Mouse (Mus musculus) heart, adult 18-20 months (tissue): ENCODE measurements at regions not wholly inside any gene's neighbourhood (a gene's known extent, or its start where the extent isn't known, plus 50 kb on each side); places are given as distances from the start of the nearest gene placed in this dataset.

Experiments
- DNase-seq, 2 experiments: peaks; one replicate each; pipeline ENCODE4 v3.0.0; 2021 to 2022; ENCODE audit warnings: mixed read lengths in 1 of 2

- no peak for DNase-seq
Observed at GRCm38 (mm10) chr12:118549071-118549470, 247.8 kb upstream of the Sp4 start.

- no peak for DNase-seq
Observed at GRCm38 (mm10) chr12:118540336-118540735, 239.1 kb upstream of the Sp4 start.

GRCm38 (mm10) chr12:118530514-118530913 lies 229.3 kb upstream of the Sp4 start:
- no peak for DNase-seq

GRCm38 (mm10) chr12:118529428-118530361 lies 228.5 kb upstream of the Sp4 start:
- DNase-seq = no peak

GRCm38 (mm10) chr12:118521770-118522169 lies 220.5 kb upstream of the Sp4 start:
- no peak for DNase-seq

GRCm38 (mm10) chr12:118521329-118521728 lies 220.1 kb upstream of the Sp4 start:
- DNase-seq = no peak

- DNase-seq = no peak
Observed at GRCm38 (mm10) chr12:118519801-118520327, 218.6 kb upstream of the Sp4 start.

- no peak for DNase-seq
Observed at GRCm38 (mm10) chr12:118510989-118511388, 209.7 kb upstream of the Sp4 start.

GRCm38 (mm10) chr12:118508972-118509917 lies 208.0 kb upstream of the Sp4 start:
- no peak for DNase-seq

- DNase-seq = no peak
Observed at GRCm38 (mm10) chr12:118500392-118500791, 199.2 kb upstream of the Sp4 start.

GRCm38 (mm10) chr12:118488038-118488437 lies 186.8 kb upstream of the Sp4 start:
- DNase-seq = no peak

- DNase-seq = no peak
Observed at GRCm38 (mm10) chr12:118486434-118486833, 185.2 kb upstream of the Sp4 start.

GRCm38 (mm10) chr12:118481347-118481746 lies 180.1 kb upstream of the Sp4 start:
- DNase-seq = no peak

- DNase-seq = no peak
Observed at GRCm38 (mm10) chr12:118474732-118475131, 173.5 kb upstream of the Sp4 start.

- no peak for DNase-seq
Observed at GRCm38 (mm10) chr12:118466837-118467236, 165.6 kb upstream of the Sp4 start.

- peak; percentile 9 to 61 for DNase-seq
Observed at GRCm38 (mm10) chr12:118457493-118458408, 156.5 kb upstream of the Sp4 start.

- peak in 1 of 2 experiments; percentile 6 for DNase-seq
Observed at GRCm38 (mm10) chr12:118455609-118456008, 154.4 kb upstream of the Sp4 start.

GRCm38 (mm10) chr12:118439626-118440025 lies 138.4 kb upstream of the Sp4 start:
- no peak for DNase-seq

GRCm38 (mm10) chr12:118438882-118439281 lies 137.6 kb upstream of the Sp4 start:
- no peak for DNase-seq

- no peak for DNase-seq
Observed at GRCm38 (mm10) chr12:118432703-118433102, 131.5 kb upstream of the Sp4 start.

GRCm38 (mm10) chr12:118428384-118428783 lies 127.1 kb upstream of the Sp4 start:
- no peak for DNase-seq
